Mouse (Mus musculus) midbrain, embryonic 11.5 days (tissue): Measurements from ENCODE around the gene Pabpc1l. TPM values are rescaled to one million over a fixed set of nuclear protein-coding genes. Genes with fewer than 3 reads are reported as not detected.

ENCODE experiments used
- ATAC-seq: fragments of 200-750 bp; cut with Nextera tagmentation; 2 replicates; pipeline ENCODE4 v1.8.0; 2017; ENCODE audit warnings: moderate TSS enrichment, moderate library complexity; ENCODE audit not compliant: low FRiP score
- DNase-seq: peaks from one replicate; pipeline ENCODE4 v3.0.0; 2015; ENCODE audit warnings: low spot score; ENCODE audit errors: missing footprints
- H3K27ac ChIP-seq: fragments of 300-500 bp; sonication (generic); 2 replicates; pipeline ENCODE4 v1.5.1; 2014; ENCODE audit warnings: low read depth, low read length
- H3K27me3 ChIP-seq: fragments of 300-500 bp; sonication (generic); 2 replicates; pipeline ENCODE4 v1.6.1; 2014; ENCODE audit warnings: mild to moderate bottlenecking, low read length, moderate library complexity, mixed read lengths; ENCODE audit not compliant: control insufficient read depth, insufficient read depth
- H3K36me3 ChIP-seq: fragments of 300-500 bp; sonication (generic); 2 replicates; pipeline ENCODE4 v1.6.1; 2014; ENCODE audit warnings: mild to moderate bottlenecking, low read length, moderate library complexity, mixed read lengths; ENCODE audit not compliant: control insufficient read depth, insufficient read depth
- H3K4me1 ChIP-seq: fragments of 300-500 bp; sonication (generic); 2 replicates; pipeline ENCODE4 v1.6.1; 2014; ENCODE audit warnings: low read length; ENCODE audit not compliant: control insufficient read depth, insufficient read depth
- H3K4me2 ChIP-seq: fragments of 300-500 bp; sonication (generic); 2 replicates; pipeline ENCODE4 v1.6.1; 2014; ENCODE audit warnings: mild to moderate bottlenecking, moderate library complexity
- H3K4me3 ChIP-seq: fragments of 300-500 bp; sonication (generic); 2 replicates; pipeline ENCODE4 v1.5.1; 2014; ENCODE audit warnings: low read depth, low read length
- H3K9ac ChIP-seq: fragments of 300-500 bp; sonication (generic); 2 replicates; pipeline ENCODE4 v1.6.1; 2014; ENCODE audit warnings: low read length
- H3K9me3 ChIP-seq: fragments of 300-500 bp; sonication (generic); 2 replicates; pipeline ENCODE4 v1.6.1; 2016; ENCODE audit warnings: low read length; ENCODE audit not compliant: control insufficient read depth
- whole genome bisulfite sequencing: fragments of 180-500 bp; shearing (Covaris S2); extraction: QIAGEN DNeasy Blood & Tissue Kit; methylation state at CpG from one replicate; pipeline ENCODE4 v1.1.7; 2014; 5-methylcytosine and 5-hydroxymethylcytosine counted together
- polyA plus RNA-seq: library from polyadenylated mRNA; unstranded; fragments of >200 nt; fragmentation: Nextera tagmentation; extraction: Ambion mirVana; gene quantifications from 2 replicates; pipeline ENCODE4 v1.2.1, GENCODE M21; 2014

Pabpc1l gene
- polyA plus RNA-seq, 1 experiment from 2014 or later = 0.51 TPM

DNA sequence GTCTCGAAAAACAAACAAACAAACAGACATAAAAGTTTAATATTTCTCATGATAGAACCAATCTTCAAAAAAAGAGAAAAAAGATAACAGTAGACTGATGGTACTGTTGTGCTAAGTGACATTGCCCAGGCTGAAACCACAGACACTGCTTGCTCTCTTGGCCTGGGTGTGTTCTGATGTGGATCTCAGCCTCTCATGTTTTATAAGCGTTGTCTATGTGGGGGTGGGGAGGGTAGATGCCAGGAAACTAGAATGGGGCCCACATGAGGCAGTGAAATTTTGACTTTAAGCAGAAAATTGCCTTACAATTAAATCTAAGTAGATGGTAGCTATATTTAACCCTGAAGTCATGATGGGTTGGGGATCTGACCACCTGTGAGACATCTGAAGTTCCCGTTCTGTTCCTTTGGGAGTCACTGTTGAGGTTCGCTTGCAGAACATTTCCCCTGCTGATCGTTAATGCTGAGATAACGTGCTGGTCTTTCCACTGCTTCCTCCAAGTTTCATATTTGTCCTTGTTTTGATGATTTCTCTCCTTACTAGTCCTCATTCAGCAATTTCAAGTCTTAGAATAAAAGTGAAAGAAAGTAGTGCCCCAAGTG, 62.3 kb downstream of the Pabpc1l start:
- no peak overlapping the region for H3K4me3 ChIP-seq
- peaks cover 12% of the 10 kb centered on the region for H3K36me3 ChIP-seq
- DNase-seq (peak; percentile 28), ATAC-seq (no peak)
- WGBS = 92% methylated on average over 6 of the region's 6 CpGs
- H3K27me3 ChIP-seq = no peaks in the 10 kb centered on the region
- H3K9me3 ChIP-seq = no peaks in the 10 kb centered on the region
- H3K27ac ChIP-seq = no peak overlapping the region
- H3K9ac ChIP-seq = no peak overlapping the region
- no peaks in the 10 kb centered on the region for H3K4me1 ChIP-seq
- H3K4me2 ChIP-seq = no peak overlapping the region

DNA sequence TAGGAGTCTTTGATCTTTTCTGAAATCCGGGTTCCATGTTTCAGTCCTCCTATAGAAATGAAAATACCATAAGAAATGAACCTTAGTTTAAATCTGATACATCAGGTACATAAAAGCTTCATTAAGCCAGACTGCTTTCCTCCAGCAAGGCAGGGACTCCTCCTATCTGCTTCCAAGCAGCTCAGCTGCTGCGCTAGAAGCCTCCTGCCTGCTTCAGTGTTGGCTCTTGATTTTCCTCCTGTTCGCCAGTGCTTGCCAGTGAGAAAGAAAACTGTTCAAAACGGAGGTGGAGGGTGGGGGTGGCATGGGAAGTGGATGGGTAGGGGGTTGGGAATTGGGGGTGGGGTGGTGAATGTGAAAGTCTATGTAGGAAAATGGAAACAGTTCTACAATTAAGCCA, 64.3 kb downstream of the Pabpc1l start:
- no peak for ATAC-seq

DNA sequence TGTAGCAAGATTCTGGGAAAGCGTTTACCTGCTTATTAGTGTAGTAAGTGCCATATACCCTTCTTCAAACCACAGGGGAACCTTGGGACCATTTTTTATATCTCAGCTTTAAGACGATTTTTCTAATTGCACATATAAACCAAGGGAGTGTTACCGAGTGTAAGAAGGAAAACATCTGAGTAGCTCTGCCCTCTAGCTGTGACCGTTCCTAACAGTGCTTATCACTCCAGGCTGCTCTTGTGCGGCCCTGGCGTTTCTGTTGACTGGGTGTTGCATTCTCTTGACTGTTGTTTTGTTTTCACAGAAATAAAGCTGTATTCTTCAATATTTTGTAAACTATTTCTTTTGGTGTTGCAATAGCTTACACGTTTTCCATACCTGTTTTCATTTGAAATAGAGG, 68.9 kb downstream of the Pabpc1l start:
- Histone ChIP-seq H3K36me3 (peaks cover 3% of the 10 kb centered on the region; the same call in 1 of the 2 replicates), H3K4me3 (no peak overlapping the region), H3K27me3 (no peaks in the 10 kb centered on the region), H3K9me3 (no peaks in the 10 kb centered on the region), H3K4me1 (no peaks in the 10 kb centered on the region), H3K27ac (no peak overlapping the region), H3K9ac (no peak overlapping the region), H3K4me2 (no peak overlapping the region)
- DNase-seq (no peak), ATAC-seq (no peak)
- 84% methylated on average over 7 of the region's 7 CpGs for WGBS

More for the DNA sequence above, 64.3 kb downstream of the Pabpc1l start:
- H3K9me3 ChIP-seq = no peaks in the 10 kb centered on the region
- WGBS = 89% methylated on average over 4 of the region's 4 CpGs
- H3K4me3 ChIP-seq = no peak overlapping the region
- peaks cover 9% of the 10 kb centered on the region for H3K36me3 ChIP-seq
- no peak overlapping the region for H3K9ac ChIP-seq
- H3K4me1 ChIP-seq = no peaks in the 10 kb centered on the region
- H3K4me2 ChIP-seq = no peak overlapping the region
- no peaks in the 10 kb centered on the region for H3K27me3 ChIP-seq
- H3K27ac ChIP-seq = no peak overlapping the region
- DNase-seq = peak; percentile 49

DNA sequence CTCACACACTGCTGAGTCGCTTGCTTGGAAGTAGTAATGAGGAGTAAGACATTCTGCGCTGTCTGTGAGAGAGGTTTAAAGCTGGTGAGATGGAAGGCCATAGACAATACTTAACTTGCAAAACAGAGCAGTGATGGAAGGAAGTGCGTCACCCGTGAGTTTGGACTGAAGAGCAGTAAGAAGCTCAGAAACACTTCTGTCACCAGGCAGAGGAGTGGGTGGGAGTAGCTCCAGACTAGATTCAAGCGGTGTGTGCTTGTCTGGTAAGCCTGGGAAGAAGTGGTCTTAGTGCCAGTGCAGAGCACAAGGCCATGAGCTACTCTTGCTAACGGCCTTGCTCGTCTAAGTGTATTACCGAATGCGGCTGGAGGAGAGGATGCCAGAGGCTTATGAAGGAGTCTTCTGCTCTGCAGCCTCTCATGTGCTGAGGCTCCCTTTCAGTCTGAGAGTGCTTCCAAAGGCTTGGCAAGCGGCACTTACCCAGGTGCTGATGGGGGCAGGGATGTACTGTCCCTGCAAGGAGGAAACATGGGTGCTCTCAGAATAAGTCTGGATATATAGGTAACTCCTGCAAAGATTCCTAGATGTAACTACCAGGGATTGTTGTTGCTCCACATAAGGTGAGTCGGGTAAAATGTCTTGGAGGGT, 73.5 kb downstream of the Pabpc1l start:
- peaks cover 16% of the 10 kb centered on the region for H3K36me3 ChIP-seq
- 95% methylated on average over 11 of the region's 11 CpGs for WGBS
- H3K4me2 ChIP-seq = no peak overlapping the region
- no peaks in the 10 kb centered on the region for H3K9me3 ChIP-seq
- ATAC-seq = no peak
- no peak overlapping the region for H3K9ac ChIP-seq
- DNase-seq = peak; percentile 37
- no peak overlapping the region for H3K27ac ChIP-seq
- H3K4me3 ChIP-seq = no peak overlapping the region
- no peaks in the 10 kb centered on the region for H3K27me3 ChIP-seq
- no peaks in the 10 kb centered on the region for H3K4me1 ChIP-seq

Other genes starting within 250 kb of the Pabpc1l start
- 0.40 and 0.54 TPM in 2 replicates for gene Ccn5, start 204.6 kb upstream of the Pabpc1l start, polyA plus RNA-seq
- not detected in 2 replicates for gene Kcnk15, start 171.8 kb upstream of the Pabpc1l start, polyA plus RNA-seq
- gene Rims4, start 106.8 kb upstream of the Pabpc1l start, polyA plus RNA-seq = 0.62 and 1.1 TPM in 2 replicates
- 352 and 354 TPM in 2 replicates for gene Ywhab, start 30.5 kb upstream of the Pabpc1l start, polyA plus RNA-seq
- 33.2 and 36.7 TPM in 2 replicates for gene Stk4, start 44.9 kb downstream of the Pabpc1l start, polyA plus RNA-seq
- 48.2 and 50.0 TPM in 2 replicates for gene Tomm34, start 45.7 kb downstream of the Pabpc1l start, polyA plus RNA-seq
- gene Kcns1, start 145.7 kb downstream of the Pabpc1l start, polyA plus RNA-seq = 0.07 TPM in 1 of 2 replicates, not detected in the other
- gene Wfdc5, start 157.3 kb downstream of the Pabpc1l start, polyA plus RNA-seq = not detected in 2 replicates
- not detected in 2 replicates for gene Wfdc12, start 165.2 kb downstream of the Pabpc1l start, polyA plus RNA-seq
- gene Wfdc15a, start 174.7 kb downstream of the Pabpc1l start, polyA plus RNA-seq = not detected in 2 replicates
- not detected in 2 replicates for gene Wfdc15b, start 196.2 kb downstream of the Pabpc1l start, polyA plus RNA-seq
- not detected in 2 replicates for gene Svs2, start 213.0 kb downstream of the Pabpc1l start, polyA plus RNA-seq
- not detected in 2 replicates for gene Svs3b, start 231.2 kb downstream of the Pabpc1l start, polyA plus RNA-seq